19 mouse cellular contexts compared by ENCODE assay signal in genomic region chr5:122444492-122444891, GRCm38 (mm10). TPM values are rescaled to one million over a fixed set of nuclear protein-coding genes. Genes with fewer than 3 reads are reported as not detected.
DNase-seq lines count a peak whose midpoint lies in the region; ATAC-seq lines count a peak whose summit lies in the region.
"Had no signal": no experiment of that assay in that cellular context is flagged by ENCODE, and none has a peak within 500 bp of the region (broad histone marks: within the 10 kb centered on the region; RNA-seq: fewer than 3 reads in every experiment).

No protein-coding gene starts in this region.

- no peak overlapping the region for H3K27ac ChIP-seq in embryonic facial prominence, embryonic 13.5 days
- no peak overlapping the region for H3K27ac ChIP-seq in embryonic facial prominence, embryonic 10.5 days (replicated peaks)

- no peak for DNase-seq in embryonic facial prominence, embryonic 10.5 days (ENCODE audit: low spot score)
- peak; percentile 91 for DNase-seq in heart, adult 11 months
- no peak for DNase-seq in heart, adult 8-10 months (ENCODE audit: low spot score)
- DNase-seq: adrenal gland, adult 2 months; adrenal gland, adult 8-10 months; adrenal gland, postnatal 10 days; adrenal gland, postnatal 14 days; adrenal gland, postnatal 25 days; adrenal gland, postnatal 36 days; B cell, adult 2 months; cerebellum, adult 11 months; cerebellum, adult 11-12 months; cerebellum, adult 18-20 months had no signal

- no peaks in the 10 kb centered on the region for H3K4me1 ChIP-seq in embryonic facial prominence, embryonic 13.5 days
- no peaks in the 10 kb centered on the region for H3K4me1 ChIP-seq in embryonic facial prominence, embryonic 10.5 days

- H3K4me3 ChIP-seq in embryonic facial prominence, embryonic 13.5 days = no peak overlapping the region
- no peak overlapping the region for H3K4me3 ChIP-seq in embryonic facial prominence, embryonic 10.5 days

- no peak overlapping the region for H3K4me2 ChIP-seq in embryonic facial prominence, embryonic 13.5 days

- H3K9ac ChIP-seq in embryonic facial prominence, embryonic 13.5 days = 0 out of 2 replicates have a peak overlapping the region, but pooled peaks have one; percentile 16

- no peaks in the 10 kb centered on the region for H3K27me3 ChIP-seq in embryonic facial prominence, embryonic 13.5 days
- H3K27me3 ChIP-seq in embryonic facial prominence, embryonic 10.5 days (replicated peaks; ENCODE audit: low read depth, poor library complexity, severe bottlenecking) = no peaks in the 10 kb centered on the region
- H3K27me3 ChIP-seq: CH12.LX, Patski had no signal

- H3K36me3 ChIP-seq in embryonic facial prominence, embryonic 13.5 days = peaks cover 89% of the 10 kb centered on the region
- peaks cover 97% of the 10 kb centered on the region for H3K36me3 ChIP-seq in embryonic facial prominence, embryonic 10.5 days (replicated peaks)

- H3K9me3 ChIP-seq in embryonic facial prominence, embryonic 13.5 days = no peaks in the 10 kb centered on the region
- H3K9me3 ChIP-seq in embryonic facial prominence, embryonic 10.5 days = no peaks in the 10 kb centered on the region
- H3K9me3 ChIP-seq: G1E had no signal

- WGBS in embryonic facial prominence, embryonic 13.5 days = 94% methylated on average over 10 of the region's 10 CpGs
- 94% methylated on average over 10 of the region's 10 CpGs for WGBS in embryonic facial prominence, embryonic 10.5 days

- no peak for ATAC-seq in embryonic facial prominence, embryonic 13.5 days (ENCODE audit: insufficient number of reproducible peaks, insufficient read depth, low FRiP score, low TSS enrichment, low read depth)
- ATAC-seq: activated CD4-positive, CD25-positive, alpha-beta regulatory T cell, adult 4 months; CD4-positive, CD25-positive, alpha-beta regulatory T cell, adult 4 months; Patski had no signal

RNA-seq across cellular contexts. Expression of gene Anapc7, which starts 23.0 kb away (rescaled TPM):
- polyA plus RNA-seq in embryonic facial prominence, embryonic 13.5 days (2015; fragmentation: Nextera tagmentation; extraction: Ambion mirVana) = 54.5 and 55.6 TPM in 2 replicates
- 60.4 and 63.2 TPM in 2 replicates for polyA plus RNA-seq in embryonic facial prominence, embryonic 10.5 days (2016; fragmentation: Nextera tagmentation; extraction: Ambion mirVana)
- 10 to 100 TPM; 30.2 to 35.9 (median 33.9) TPM for total RNA-seq in heart, adult 8-10 months (2022)

RNA-seq across cellular contexts. Expression of gene Arpc3, which starts 52.8 kb away (rescaled TPM):
- polyA plus RNA-seq in embryonic facial prominence, embryonic 13.5 days (2015; fragmentation: Nextera tagmentation; extraction: Ambion mirVana) = 109 and 128 TPM in 2 replicates
- 85.5 and 93.8 TPM in 2 replicates for polyA plus RNA-seq in embryonic facial prominence, embryonic 10.5 days (2016; fragmentation: Nextera tagmentation; extraction: Ambion mirVana)
- 10 to 100 TPM; 84.9 to 93.6 (median 88.1) TPM for total RNA-seq in heart, adult 8-10 months (2022)

RNA-seq across cellular contexts. Expression of gene Atp2a2, which starts 57.5 kb away (rescaled TPM):
- polyA plus RNA-seq in embryonic facial prominence, embryonic 13.5 days (2015; fragmentation: Nextera tagmentation; extraction: Ambion mirVana) = 26.8 and 28.3 TPM in 2 replicates
- 35.3 and 38.1 TPM in 2 replicates for polyA plus RNA-seq in embryonic facial prominence, embryonic 10.5 days (2016; fragmentation: Nextera tagmentation; extraction: Ambion mirVana)
- total RNA-seq in heart, adult 8-10 months (2022) = over 10,000 TPM; 11,934 to 13,904 (median 12,774) TPM
